In genomic region chr11:69452114-69452867, GRCm38 (mm10) we compare ENCODE assay signal across 7 mouse cellular contexts. TPM values are rescaled to one million over a fixed set of nuclear protein-coding genes. Genes with fewer than 3 reads are reported as not detected.
DNase-seq lines count a peak whose midpoint lies in the region; ATAC-seq lines count a peak whose summit lies in the region.

No protein-coding gene starts in this region.

- peak overlapping the region; percentile 36 for H3K4me2 ChIP-seq in liver, embryonic 13.5 days

- WGBS in liver, embryonic 13.5 days (ENCODE audit: insufficient replicate concordance): 53% methylated on average over 23 of the region's 23 CpGs

- peak; percentile 67 for DNase-seq in WW6 (ENCODE audit: low read depth, low spot score)
- peak; percentile 43 for DNase-seq in embryo, embryonic 11 days
- DNase-seq in heart, postnatal 36 days: peak; percentile 59 to 60
- DNase-seq in liver, embryonic 13.5 days: no peak
- DNase-seq in ovary, postnatal 14 days (ENCODE audit: low spot score): no peak
- DNase-seq in frontal cortex, postnatal 10 days (ENCODE audit: low spot score in 2 of 2): no peak
- no peak for DNase-seq in cerebellum, adult 9-11 months

- no peak overlapping the region for H3K9ac ChIP-seq in liver, embryonic 13.5 days

- intact Hi-C loops in heart, postnatal 36 days (cut with DNase I): loop anchor here (5.0 kb wide), 1 partner anchor 50 kb away; no protein-coding TSS in a partner anchor

- no peaks in the 10 kb centered on the region for H3K9me3 ChIP-seq in liver, embryonic 13.5 days (replicated peaks)

- H3K4me3 ChIP-seq in liver, embryonic 13.5 days (replicated peaks): no peak overlapping the region

- peak; percentile 39; the same call in 1 of the 2 replicates for ATAC-seq in liver, embryonic 13.5 days (ENCODE audit: low read depth)

- H3K4me1 ChIP-seq in liver, embryonic 13.5 days (replicated peaks): peaks cover 29% of the 10 kb centered on the region

- H3K27ac ChIP-seq in liver, embryonic 13.5 days: no peak overlapping the region

- H3K27me3 ChIP-seq in liver, embryonic 13.5 days: 0 out of 2 replicates have a peak, but pooled peaks cover 5% of the 10 kb centered on the region

- H3K36me3 ChIP-seq in liver, embryonic 13.5 days: no peaks in the 10 kb centered on the region

RNA-seq across cellular contexts. Expression of gene Kdm6b, which starts 38.8 kb away (rescaled TPM):
- 10 to 100 TPM; 26.1 to 29.1 TPM for total RNA-seq in heart, postnatal 36 days (2021)
- polyA plus RNA-seq in liver, embryonic 13.5 days (2015; fragmentation: Nextera tagmentation; extraction: Ambion mirVana): 4.8 and 5.1 TPM in 2 replicates

RNA-seq across cellular contexts. Expression of gene Tmem88, which starts 54.3 kb away (rescaled TPM):
- 10 to 100 TPM; 23.3 to 29.6 TPM for total RNA-seq in heart, postnatal 36 days (2021)
- polyA plus RNA-seq in liver, embryonic 13.5 days (2015; fragmentation: Nextera tagmentation; extraction: Ambion mirVana): 8.9 and 9.5 TPM in 2 replicates

RNA-seq across cellular contexts. Expression of gene Cyb5d1, which starts 56.9 kb away (rescaled TPM):
- total RNA-seq in heart, postnatal 36 days (2021): 10 to 100 TPM; 29.6 to 31.8 TPM
- 10.3 and 13.0 TPM in 2 replicates for polyA plus RNA-seq in liver, embryonic 13.5 days (2015; fragmentation: Nextera tagmentation; extraction: Ambion mirVana)

RNA-seq across cellular contexts. Expression of gene Naa38, which starts 57.0 kb away (rescaled TPM):
- 100 to 1,000 TPM; 101 to 103 TPM for total RNA-seq in heart, postnatal 36 days (2021)
- polyA plus RNA-seq in liver, embryonic 13.5 days (2015; fragmentation: Nextera tagmentation; extraction: Ambion mirVana): 102 and 105 TPM in 2 replicates

Comparison
In these comparisons a context has a peak if more than half of its experiments do, and no peak if none do; other contexts are left out.
1. DNase-seq: peak in WW6 (single experiment), embryo, embryonic 11 days (single experiment) and heart, postnatal 36 days (2 of 2); none in liver, embryonic 13.5 days (single experiment), ovary, postnatal 14 days (single experiment), frontal cortex, postnatal 10 days (0 of 2) and cerebellum, adult 9-11 months (single experiment).